Mouse (Mus musculus) testis, adult 2 months (tissue): ENCODE data around the gene Rbm38. TPM values are rescaled to one million over a fixed set of nuclear protein-coding genes. Genes with fewer than 3 reads are reported as not detected.

ENCODE experiments used
- H3K27ac ChIP-seq: fragments of 200-500 bp; 2 replicates; pipeline ENCODE4 v1.5.1; 2012; ENCODE audit warnings: low read depth, low read length; ENCODE audit not compliant: control insufficient read depth, insufficient read depth
- H3K27me3 ChIP-seq: fragments of 200-500 bp; 2 replicates; pipeline ENCODE4 v1.6.1; 2012; ENCODE audit warnings: mild to moderate bottlenecking, low read length, moderate library complexity; ENCODE audit not compliant: control insufficient read depth, insufficient read depth
- H3K36me3 ChIP-seq: fragments of 200-500 bp; 2 replicates; pipeline ENCODE4 v1.6.1; 2012; ENCODE audit warnings: mild to moderate bottlenecking, low read length; ENCODE audit not compliant: control insufficient read depth, insufficient read depth
- H3K4me1 ChIP-seq: fragments of 200-500 bp; 2 replicates; pipeline ENCODE4 v1.6.1; 2012; ENCODE audit warnings: low read length; ENCODE audit not compliant: control insufficient read depth, insufficient read depth
- H3K4me3 ChIP-seq: fragments of 200-500 bp; 2 replicates; pipeline ENCODE4 v1.5.1; 2012; ENCODE audit warnings: low read depth, mild to moderate bottlenecking, low read length, moderate library complexity, mixed read lengths; ENCODE audit not compliant: control insufficient read depth
- CTCF ChIP-seq: fragments of 200-500 bp; IDR thresholded peaks from 2 replicates; pipeline ENCODE4 v1.5.1; 2012; ENCODE audit warnings: low read depth, mild to moderate bottlenecking, inconsistent platforms, low read length, moderate library complexity; ENCODE audit not compliant: control insufficient read depth, insufficient read depth, insufficient replicate concordance
- POLR2A ChIP-seq: fragments of 200-500 bp; IDR thresholded peaks from 2 replicates; pipeline ENCODE4 v1.6.1; 2012; ENCODE audit warnings: low read depth, mild to moderate bottlenecking, inconsistent platforms, low read length, moderate library complexity; ENCODE audit not compliant: control insufficient read depth
- polyA plus RNA-seq: library from polyadenylated mRNA; depleted of rRNA; stranded (reverse); fragments of >200 nt; gene quantifications from 2 replicates; pipeline ENCODE4 v1.2.3, GENCODE M21; 2012

Gene Rbm38
- polyA plus RNA-seq, 1 experiment: 33.7 TPM

GRCm38 (mm10) chr2:173028508-173029031 lies 8.3 kb downstream of the Rbm38 start:
- no peak overlapping the region for H3K27ac ChIP-seq
- H3K4me1 ChIP-seq: no peaks in the 10 kb centered on the region; the same call in 1 of the 2 replicates
- no peaks in the 10 kb centered on the region for H3K36me3 ChIP-seq
- no peaks in the 10 kb centered on the region for H3K27me3 ChIP-seq
- TF ChIP-seq POLR2A (no peak), CTCF (no peak)
- H3K4me3 ChIP-seq: no peak overlapping the region

- no peak overlapping the region for H3K27ac ChIP-seq
- no peaks in the 10 kb centered on the region for H3K27me3 ChIP-seq
- H3K4me1 ChIP-seq: no peaks in the 10 kb centered on the region
- H3K4me3 ChIP-seq: no peak overlapping the region
- no peak for TF ChIP-seq CTCF
- TF ChIP-seq POLR2A: no peak
- no peaks in the 10 kb centered on the region for H3K36me3 ChIP-seq
Measured at GRCm38 (mm10) chr2:173030591-173031338, 10.5 kb downstream of the Rbm38 start.

GRCm38 (mm10) chr2:173033531-173033930 lies 13.2 kb downstream of the Rbm38 start:
- Histone ChIP-seq H3K36me3 (no peaks in the 10 kb centered on the region), H3K27me3 (no peaks in the 10 kb centered on the region), H3K27ac (no peak overlapping the region), H3K4me1 (peaks cover 2% of the 10 kb centered on the region; the same call in 1 of the 2 replicates), H3K4me3 (no peak overlapping the region)
- TF ChIP-seq CTCF: no peak
- no peak for TF ChIP-seq POLR2A

GRCm38 (mm10) chr2:173034998-173035397 lies 14.7 kb downstream of the Rbm38 start:
- H3K4me3 ChIP-seq: no peak overlapping the region
- no peaks in the 10 kb centered on the region for H3K27me3 ChIP-seq
- TF ChIP-seq CTCF (no peak), POLR2A (no peak)
- H3K27ac ChIP-seq: no peak overlapping the region
- peaks cover 2% of the 10 kb centered on the region; the same call in 1 of the 2 replicates for H3K4me1 ChIP-seq
- H3K36me3 ChIP-seq: no peaks in the 10 kb centered on the region

- Histone ChIP-seq H3K27me3 (no peaks in the 10 kb centered on the region), H3K36me3 (no peaks in the 10 kb centered on the region), H3K27ac (no peak overlapping the region), H3K4me3 (no peak overlapping the region), H3K4me1 (peaks cover 2% of the 10 kb centered on the region; the same call in 1 of the 2 replicates)
- TF ChIP-seq POLR2A (no peak), CTCF (no peak)
Measured at GRCm38 (mm10) chr2:173035653-173036052, 15.4 kb downstream of the Rbm38 start.

- H3K4me3 ChIP-seq: no peak overlapping the region
- H3K27ac ChIP-seq: no peak overlapping the region
- no peaks in the 10 kb centered on the region for H3K36me3 ChIP-seq
- no peaks in the 10 kb centered on the region for H3K27me3 ChIP-seq
- peaks cover 2% of the 10 kb centered on the region; the same call in 1 of the 2 replicates for H3K4me1 ChIP-seq
- TF ChIP-seq POLR2A: no peak
Measured at GRCm38 (mm10) chr2:173036055-173036454, 15.8 kb downstream of the Rbm38 start.

GRCm38 (mm10) chr2:173036611-173037010 lies 16.3 kb downstream of the Rbm38 start:
- Histone ChIP-seq H3K27me3 (no peaks in the 10 kb centered on the region), H3K4me3 (no peak overlapping the region), H3K27ac (no peak overlapping the region), H3K36me3 (no peaks in the 10 kb centered on the region), H3K4me1 (peaks cover 2% of the 10 kb centered on the region; the same call in 1 of the 2 replicates)
- no peak for TF ChIP-seq CTCF
- TF ChIP-seq POLR2A: no peak

GRCm38 (mm10) chr2:173037347-173037746 lies 17.0 kb downstream of the Rbm38 start:
- TF ChIP-seq POLR2A: no peak
- TF ChIP-seq CTCF: no peak
- no peak overlapping the region for H3K4me3 ChIP-seq
- H3K4me1 ChIP-seq: peaks cover 2% of the 10 kb centered on the region; the same call in 1 of the 2 replicates
- H3K36me3 ChIP-seq: no peaks in the 10 kb centered on the region
- no peak overlapping the region for H3K27ac ChIP-seq
- no peaks in the 10 kb centered on the region for H3K27me3 ChIP-seq
